Mouse (Mus musculus): Measurements from ENCODE around the gene Bzw2. TPM values are rescaled to one million over a fixed set of nuclear protein-coding genes. Genes with fewer than 3 reads are reported as not detected.

Gene Bzw2
- polyA plus RNA-seq, 1 experiment: 98.0 TPM

- TF ChIP-seq CTCF (IDR thresholded peaks at IDR 0.05; ENCODE audit: borderline replicate concordance, insufficient read depth, low read length) (no peak), POLR2A (IDR thresholded peaks at IDR 0.05; ENCODE audit: low read depth, low read length) (no peak)
- no peak overlapping the region for H3K4me3 ChIP-seq (ENCODE audit: insufficient read depth, low read length)
- no peaks in the 10 kb centered on the region for H3K4me1 ChIP-seq (ENCODE audit: control insufficient read depth, insufficient read depth, low read length)
- H3K27ac ChIP-seq (ENCODE audit: insufficient read depth, low read length): no peak overlapping the region
These were observed 6.4 kb upstream of the Bzw2 start for GRCm38 (mm10) chr12:36164126-36164791.

- H3K4me1 ChIP-seq (ENCODE audit: control insufficient read depth, insufficient read depth, low read length): peaks cover 3% of the 10 kb centered on the region; the same call in 1 of the 2 replicates
- peak overlapping the region; percentile 80 for H3K27ac ChIP-seq (ENCODE audit: insufficient read depth, low read length)
- H3K4me3 ChIP-seq (ENCODE audit: insufficient read depth, low read length): peak overlapping the region; percentile 60
- no peak for TF ChIP-seq CTCF (IDR thresholded peaks at IDR 0.05; ENCODE audit: borderline replicate concordance, insufficient read depth, low read length)
- TF ChIP-seq POLR2A (IDR thresholded peaks at IDR 0.05; ENCODE audit: low read depth, low read length): no peak
These were observed 609 bp downstream of the Bzw2 start for GRCm38 (mm10) chr12:36157304-36157637.

GRCm38 (mm10) chr12:36156637-36157303 lies 1.1 kb downstream of the Bzw2 start, which contains the start of gene Ankmy2:
Ankmy2 (plus strand) TSS chr12:36157114.
- H3K4me1 ChIP-seq (ENCODE audit: control insufficient read depth, insufficient read depth, low read length): peaks cover 3% of the 10 kb centered on the region; the same call in 1 of the 2 replicates
- H3K4me3 ChIP-seq (ENCODE audit: insufficient read depth, low read length): peak within 1 kb of the TSS; percentile 94
- TF ChIP-seq POLR2A (IDR thresholded peaks at IDR 0.05; ENCODE audit: low read depth, low read length): peak; percentile 99
- TF ChIP-seq CTCF (IDR thresholded peaks at IDR 0.05; ENCODE audit: borderline replicate concordance, insufficient read depth, low read length): no peak
- peak within 1 kb of the TSS; percentile 80 for H3K27ac ChIP-seq (ENCODE audit: insufficient read depth, low read length)

GRCm38 (mm10) chr12:36156101-36156636 lies 1.7 kb downstream of the Bzw2 start:
- TF ChIP-seq POLR2A (IDR thresholded peaks at IDR 0.05; ENCODE audit: low read depth, low read length) (no peak), CTCF (IDR thresholded peaks at IDR 0.05; ENCODE audit: borderline replicate concordance, insufficient read depth, low read length) (no peak)
- Histone ChIP-seq H3K27ac (ENCODE audit: insufficient read depth, low read length) (no peak overlapping the region), H3K4me3 (ENCODE audit: insufficient read depth, low read length) (peak overlapping the region; percentile 94), H3K4me1 (ENCODE audit: control insufficient read depth, insufficient read depth, low read length) (peaks cover 3% of the 10 kb centered on the region; the same call in 1 of the 2 replicates)

- peaks cover 3% of the 10 kb centered on the region; the same call in 1 of the 2 replicates for H3K4me1 ChIP-seq (ENCODE audit: control insufficient read depth, insufficient read depth, low read length)
- H3K4me3 ChIP-seq (ENCODE audit: insufficient read depth, low read length): peak overlapping the region; percentile 94
- no peak overlapping the region for H3K27ac ChIP-seq (ENCODE audit: insufficient read depth, low read length)
- TF ChIP-seq POLR2A (IDR thresholded peaks at IDR 0.05; ENCODE audit: low read depth, low read length): no peak
- TF ChIP-seq CTCF (IDR thresholded peaks at IDR 0.05; ENCODE audit: borderline replicate concordance, insufficient read depth, low read length): no peak
These were observed 2.7 kb downstream of the Bzw2 start for GRCm38 (mm10) chr12:36155141-36155641.

GRCm38 (mm10) chr12:36150737-36151136 lies 7.1 kb downstream of the Bzw2 start:
- TF ChIP-seq POLR2A (IDR thresholded peaks at IDR 0.05; ENCODE audit: low read depth, low read length) (no peak), CTCF (IDR thresholded peaks at IDR 0.05; ENCODE audit: borderline replicate concordance, insufficient read depth, low read length) (no peak)
- Histone ChIP-seq H3K4me3 (ENCODE audit: insufficient read depth, low read length) (no peak overlapping the region), H3K27ac (ENCODE audit: insufficient read depth, low read length) (no peak overlapping the region), H3K4me1 (ENCODE audit: control insufficient read depth, insufficient read depth, low read length) (peaks cover 3% of the 10 kb centered on the region; the same call in 1 of the 2 replicates)

GRCm38 (mm10) chr12:36150265-36150664 lies 7.6 kb downstream of the Bzw2 start:
- H3K27ac ChIP-seq (ENCODE audit: insufficient read depth, low read length): no peak overlapping the region
- H3K4me3 ChIP-seq (ENCODE audit: insufficient read depth, low read length): no peak overlapping the region
- TF ChIP-seq POLR2A (IDR thresholded peaks at IDR 0.05; ENCODE audit: low read depth, low read length): no peak
- TF ChIP-seq CTCF (IDR thresholded peaks at IDR 0.05; ENCODE audit: borderline replicate concordance, insufficient read depth, low read length): no peak
- H3K4me1 ChIP-seq (ENCODE audit: control insufficient read depth, insufficient read depth, low read length): peaks cover 3% of the 10 kb centered on the region; the same call in 1 of the 2 replicates

GRCm38 (mm10) chr12:36146230-36147011 lies 11.5 kb downstream of the Bzw2 start:
- Histone ChIP-seq H3K4me3 (ENCODE audit: insufficient read depth, low read length) (no peak overlapping the region), H3K27ac (ENCODE audit: insufficient read depth, low read length) (no peak overlapping the region), H3K4me1 (ENCODE audit: control insufficient read depth, insufficient read depth, low read length) (no peaks in the 10 kb centered on the region)
- TF ChIP-seq POLR2A (IDR thresholded peaks at IDR 0.05; ENCODE audit: low read depth, low read length) (no peak), CTCF (IDR thresholded peaks at IDR 0.05; ENCODE audit: borderline replicate concordance, insufficient read depth, low read length) (no peak)

- Histone ChIP-seq H3K4me1 (ENCODE audit: control insufficient read depth, insufficient read depth, low read length) (no peaks in the 10 kb centered on the region), H3K27ac (ENCODE audit: insufficient read depth, low read length) (no peak overlapping the region), H3K4me3 (ENCODE audit: insufficient read depth, low read length) (no peak overlapping the region)
- TF ChIP-seq CTCF (IDR thresholded peaks at IDR 0.05; ENCODE audit: borderline replicate concordance, insufficient read depth, low read length): no peak
- no peak for TF ChIP-seq POLR2A (IDR thresholded peaks at IDR 0.05; ENCODE audit: low read depth, low read length)
These were observed 17.5 kb downstream of the Bzw2 start for GRCm38 (mm10) chr12:36140401-36140800.

Data from embryonic fibroblast, embryonic 13.5 days (primary cell).